Mouse (Mus musculus): Measurements from ENCODE around the gene Zfp281. TPM values are rescaled to one million over a fixed set of nuclear protein-coding genes. Genes with fewer than 3 reads are reported as not detected.

The Zfp281 gene
- polyA plus RNA-seq, 1 experiment from 2014 or later: 20.7 TPM

DNA sequence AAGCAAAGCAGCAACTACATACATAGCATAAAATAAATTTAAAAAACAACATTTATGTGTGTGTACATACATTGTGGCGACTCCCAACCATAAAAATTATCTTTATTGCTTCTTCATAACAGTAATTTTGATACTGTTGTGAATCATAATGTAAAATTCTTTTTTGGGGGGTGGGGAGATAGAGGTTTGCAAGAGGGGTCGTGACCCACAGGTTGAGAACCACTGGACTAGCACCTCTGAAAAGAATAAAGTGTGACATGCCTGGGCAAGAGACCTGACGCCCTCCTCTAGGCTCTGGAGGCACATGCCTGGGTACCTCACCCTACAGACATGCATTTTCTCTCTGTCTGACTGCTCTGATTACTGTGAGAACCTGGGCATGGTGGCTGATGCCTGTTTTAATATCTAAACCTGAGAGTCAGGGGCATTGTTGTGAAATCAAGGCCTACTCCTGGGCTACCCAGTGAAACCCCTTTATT lies 53.2 kb downstream of the Zfp281 start:
- Histone ChIP-seq H3K27me3 (ENCODE audit: control insufficient read depth, insufficient read depth, low read length) (no peaks in the 10 kb centered on the region), H3K4me2 (replicated peaks; ENCODE audit: low read depth, low read length) (no peak overlapping the region), H3K9me3 (ENCODE audit: control insufficient read depth, low read depth, low read length) (no peaks in the 10 kb centered on the region), H3K27ac (ENCODE audit: low read length) (no peak overlapping the region), H3K4me1 (ENCODE audit: control insufficient read depth, insufficient read depth, low read length) (peaks cover 2% of the 10 kb centered on the region), H3K4me3 (ENCODE audit: low read depth, low read length) (no peak overlapping the region), H3K36me3 (ENCODE audit: control insufficient read depth, insufficient read depth, low read length) (no peaks in the 10 kb centered on the region), H3K9ac (replicated peaks; ENCODE audit: low read depth, low read length) (no peak overlapping the region)
- ATAC-seq (ENCODE audit: insufficient number of reproducible peaks, insufficient read depth, low FRiP score, low read depth): no peak
- WGBS: 86% methylated on average over 3 of the region's 3 CpGs

DNA sequence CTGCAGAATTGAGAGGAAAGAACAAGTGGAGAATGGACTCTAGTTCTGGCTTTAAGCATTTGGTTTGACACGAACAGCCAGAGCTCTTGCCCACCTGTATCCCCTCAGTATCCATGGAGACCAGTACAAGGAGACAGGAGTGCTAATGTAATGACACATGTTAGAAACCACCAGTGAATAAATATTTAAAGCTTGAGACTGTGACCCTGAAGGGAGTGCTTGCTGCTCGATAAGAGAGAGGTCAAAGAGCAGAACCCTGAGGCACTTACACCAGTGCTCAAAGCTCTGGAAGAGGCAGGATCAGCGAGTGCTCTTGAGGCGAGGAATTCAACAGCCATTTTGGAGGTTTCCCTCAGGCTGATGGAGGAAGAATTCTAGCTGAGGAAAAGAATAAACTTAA lies 54.1 kb downstream of the Zfp281 start:
- Histone ChIP-seq H3K27me3 (ENCODE audit: control insufficient read depth, insufficient read depth, low read length) (no peaks in the 10 kb centered on the region), H3K4me1 (ENCODE audit: control insufficient read depth, insufficient read depth, low read length) (peaks cover 8% of the 10 kb centered on the region), H3K27ac (ENCODE audit: low read length) (no peak overlapping the region), H3K9ac (replicated peaks; ENCODE audit: low read depth, low read length) (no peak overlapping the region), H3K4me3 (ENCODE audit: low read depth, low read length) (no peak overlapping the region), H3K36me3 (ENCODE audit: control insufficient read depth, insufficient read depth, low read length) (no peaks in the 10 kb centered on the region), H3K9me3 (ENCODE audit: control insufficient read depth, low read depth, low read length) (no peaks in the 10 kb centered on the region), H3K4me2 (replicated peaks; ENCODE audit: low read depth, low read length) (no peak overlapping the region)
- 25% methylated on average over 4 of the region's 4 CpGs for WGBS
- no peak for ATAC-seq (ENCODE audit: insufficient number of reproducible peaks, insufficient read depth, low FRiP score, low read depth)

Other genes with a start within 250 kb of the Zfp281 start
- gene Ddx59, start 209.6 kb upstream of the Zfp281 start, polyA plus RNA-seq (2014; fragmentation: Nextera tagmentation; extraction: Ambion mirVana): 18.0 and 19.8 TPM in 2 replicates
- gene Kif14, start 158.6 kb upstream of the Zfp281 start, polyA plus RNA-seq (2014; fragmentation: Nextera tagmentation; extraction: Ambion mirVana): 11.6 and 13.9 TPM in 2 replicates